Mouse (Mus musculus): ENCODE data around the gene Fbxo17. TPM values are rescaled to one million over a fixed set of nuclear protein-coding genes. Genes with fewer than 3 reads are reported as not detected.

Fbxo17 gene
- polyA plus RNA-seq, 1 experiment: 0.89 TPM

Other genes with a start within 250 kb of the Fbxo17 start
- gene Ifnl2, start 206.3 kb upstream of the Fbxo17 start, polyA plus RNA-seq (2012; rRNA removed): not detected in 2 replicates
- not detected in 2 replicates for gene Ifnl3, start 194.0 kb upstream of the Fbxo17 start, polyA plus RNA-seq (2012; rRNA removed)
- gene Sycn, start 175.9 kb upstream of the Fbxo17 start, polyA plus RNA-seq (2012; rRNA removed): 3.1 and 4.3 TPM in 2 replicates
- 0.11 TPM in 2 replicates for gene Nccrp1, start 169.6 kb upstream of the Fbxo17 start, polyA plus RNA-seq (2012; rRNA removed)
- 45.3 and 61.6 TPM in 2 replicates for gene Samd4b, start 118.7 kb upstream of the Fbxo17 start, polyA plus RNA-seq (2012; rRNA removed)
- gene Pak4, start 118.6 kb upstream of the Fbxo17 start, polyA plus RNA-seq (2012; rRNA removed): 52.1 and 72.9 TPM in 2 replicates
- not detected in 2 replicates for gene Acp7, start 85.5 kb upstream of the Fbxo17 start, polyA plus RNA-seq (2012; rRNA removed)
- 1.6 and 1.8 TPM in 2 replicates for gene Fbxo27, start 24.0 kb upstream of the Fbxo17 start, polyA plus RNA-seq (2012; rRNA removed)
- 67.1 and 70.6 TPM in 2 replicates for gene Mrps12, start 25.0 kb downstream of the Fbxo17 start, polyA plus RNA-seq (2012; rRNA removed)
- gene Sars2, start 25.2 kb downstream of the Fbxo17 start, polyA plus RNA-seq (2012; rRNA removed): 25.0 and 27.4 TPM in 2 replicates
- not detected in 2 replicates for gene Ccer2, start 39.4 kb downstream of the Fbxo17 start, polyA plus RNA-seq (2012; rRNA removed)
- gene Sirt2, start 49.9 kb downstream of the Fbxo17 start, polyA plus RNA-seq (2012; rRNA removed): 40.2 and 53.9 TPM in 2 replicates
- 56.7 and 72.9 TPM in 2 replicates for gene Nfkbib, start 50.7 kb downstream of the Fbxo17 start, polyA plus RNA-seq (2012; rRNA removed)
- gene Rinl, start 72.2 kb downstream of the Fbxo17 start, polyA plus RNA-seq (2012; rRNA removed): 6.4 and 7.5 TPM in 2 replicates
- 273 and 275 TPM in 2 replicates for gene Hnrnpl, start 91.7 kb downstream of the Fbxo17 start, polyA plus RNA-seq (2012; rRNA removed)
- 244 and 306 TPM in 2 replicates for gene Ech1, start 108.4 kb downstream of the Fbxo17 start, polyA plus RNA-seq (2012; rRNA removed)
- 4,043 and 4,779 TPM in 2 replicates for gene Lgals4, start 117.0 kb downstream of the Fbxo17 start, polyA plus RNA-seq (2012; rRNA removed)
- gene Lgals7, start 147.0 kb downstream of the Fbxo17 start, polyA plus RNA-seq (2012; rRNA removed): 0.59 and 1.9 TPM in 2 replicates
- gene Capn12, start 164.6 kb downstream of the Fbxo17 start, polyA plus RNA-seq (2012; rRNA removed): 0.14 and 0.22 TPM in 2 replicates
- 542 and 776 TPM in 2 replicates for gene Actn4, start 245.5 kb downstream of the Fbxo17 start, polyA plus RNA-seq (2012; rRNA removed)